Mouse (Mus musculus) T-cell, adult 2 months (primary cell): ENCODE results near the gene Rgmb.

Experiments used
- DNase-seq: peaks from one replicate; pipeline ENCODE4 v3.0.0; 2022; ENCODE audit warnings: low spot score

The Rgmb gene

DNA sequence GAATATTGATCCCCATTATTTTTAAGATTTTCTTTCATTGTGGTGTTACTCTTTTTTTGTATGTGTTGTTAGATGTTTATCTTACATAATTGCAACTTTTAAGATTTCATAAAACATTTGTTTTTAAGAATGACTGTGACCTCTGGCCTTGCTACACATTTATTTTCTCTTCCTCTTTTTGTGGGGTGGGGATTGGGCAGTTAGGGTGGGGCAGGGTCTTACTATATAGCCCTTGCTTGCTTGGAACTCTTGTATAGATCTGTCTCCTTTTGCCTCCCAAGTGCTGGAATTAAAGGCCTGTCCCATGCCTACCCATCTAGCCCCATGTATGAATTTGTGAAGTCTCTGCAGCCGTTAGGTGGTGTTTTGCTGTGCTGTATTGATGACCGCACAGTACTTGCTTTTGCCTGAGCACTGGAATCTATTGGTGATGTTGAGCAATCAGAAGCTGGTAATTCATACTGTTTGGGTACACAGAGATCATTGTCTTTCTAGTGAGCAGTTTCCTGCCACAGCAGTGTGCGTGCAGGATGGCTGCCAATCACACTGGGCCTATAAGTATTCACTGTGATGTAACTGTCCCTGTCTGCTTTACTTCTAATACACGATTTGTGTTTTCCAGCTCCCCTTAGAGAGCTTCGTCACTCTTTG lies 56.1 kb downstream of the Rgmb start:
- DNase-seq, result no peak

DNA sequence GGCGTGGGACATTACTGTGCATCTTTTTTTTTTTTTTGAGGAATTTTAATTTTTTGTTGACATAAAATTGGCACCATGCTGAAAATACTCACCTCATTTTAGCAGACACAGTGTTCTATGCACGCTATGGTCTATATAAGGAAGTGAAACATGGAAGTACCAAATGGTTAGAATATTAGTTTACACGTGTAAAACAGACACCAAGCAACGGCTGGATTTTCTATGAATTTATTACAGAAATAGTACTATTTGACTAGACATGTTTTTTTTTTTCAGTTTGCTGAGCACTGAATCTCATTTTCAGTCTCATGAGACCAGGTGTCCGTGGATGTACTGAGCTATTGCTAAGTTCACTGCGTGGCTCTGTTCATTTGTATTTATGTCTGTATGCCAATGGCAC lies 56.9 kb downstream of the Rgmb start:
- no peak for DNase-seq

DNA sequence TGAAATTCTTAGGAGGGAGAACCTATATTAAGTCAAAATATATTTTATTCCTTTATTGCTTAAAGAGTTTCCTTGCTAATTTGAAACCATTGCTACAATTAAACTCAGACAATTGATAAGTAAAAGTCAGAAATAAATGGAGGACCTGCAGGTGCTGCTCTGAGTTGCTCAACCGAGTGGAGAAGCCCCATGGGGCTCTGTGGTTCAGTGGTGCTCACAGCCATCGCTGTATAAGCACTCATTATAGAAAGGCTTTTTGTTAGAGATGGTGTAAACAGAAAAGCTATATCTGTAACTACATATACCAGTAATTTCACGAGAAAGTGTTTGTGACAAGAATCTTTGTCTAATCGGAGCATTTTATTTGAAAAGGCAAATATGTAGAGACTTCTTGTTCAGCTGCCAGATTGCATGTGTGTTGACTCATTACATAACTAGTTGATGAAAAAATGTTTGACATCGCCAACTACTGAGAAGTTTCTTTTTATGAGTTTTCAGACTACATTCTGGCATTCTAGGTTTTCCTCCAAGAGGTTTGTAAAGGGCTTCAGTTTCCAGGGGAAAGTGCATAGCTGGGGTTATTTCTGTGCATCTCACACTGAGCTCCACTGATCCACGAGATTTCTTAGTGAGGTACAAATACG lies 61.6 kb downstream of the Rgmb start:
- DNase-seq, result no peak

DNA sequence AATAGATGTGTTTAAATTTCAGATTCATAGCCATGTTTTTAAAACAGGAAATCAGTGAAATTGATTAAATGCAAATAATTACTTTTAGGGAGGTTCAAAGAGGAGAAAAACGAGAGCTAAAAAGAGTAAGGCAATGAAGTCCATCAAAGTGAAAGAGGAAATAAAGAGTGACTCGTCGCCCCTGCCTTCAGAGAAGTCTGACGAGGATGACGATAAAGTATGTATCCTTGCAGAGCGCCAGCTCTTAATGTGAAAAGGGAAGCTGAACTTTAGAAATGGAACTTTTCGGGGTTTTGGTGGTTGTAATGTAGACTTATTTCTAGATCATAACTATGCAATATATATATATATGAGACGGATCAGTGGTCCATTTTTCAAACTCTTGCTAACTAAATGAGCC lies 69.6 kb downstream of the Rgmb start:
- DNase-seq, result no peak
